Mouse (Mus musculus) activated CD4-positive, CD25-positive, alpha-beta regulatory T cell (primary cell): ENCODE measurements around the gene Eva1a. TPM values are rescaled to one million over a fixed set of nuclear protein-coding genes. Genes with fewer than 3 reads are reported as not detected.

Experiments used
- polyA plus RNA-seq, 2 experiments: library from polyadenylated mRNA; unstranded; fragments of 100-300 nt; shearing (Covaris generic); gene quantifications; one replicate each; pipeline ENCODE4 v1.2.1; 2017

Gene Eva1a
- not detected for polyA plus RNA-seq

DNA sequence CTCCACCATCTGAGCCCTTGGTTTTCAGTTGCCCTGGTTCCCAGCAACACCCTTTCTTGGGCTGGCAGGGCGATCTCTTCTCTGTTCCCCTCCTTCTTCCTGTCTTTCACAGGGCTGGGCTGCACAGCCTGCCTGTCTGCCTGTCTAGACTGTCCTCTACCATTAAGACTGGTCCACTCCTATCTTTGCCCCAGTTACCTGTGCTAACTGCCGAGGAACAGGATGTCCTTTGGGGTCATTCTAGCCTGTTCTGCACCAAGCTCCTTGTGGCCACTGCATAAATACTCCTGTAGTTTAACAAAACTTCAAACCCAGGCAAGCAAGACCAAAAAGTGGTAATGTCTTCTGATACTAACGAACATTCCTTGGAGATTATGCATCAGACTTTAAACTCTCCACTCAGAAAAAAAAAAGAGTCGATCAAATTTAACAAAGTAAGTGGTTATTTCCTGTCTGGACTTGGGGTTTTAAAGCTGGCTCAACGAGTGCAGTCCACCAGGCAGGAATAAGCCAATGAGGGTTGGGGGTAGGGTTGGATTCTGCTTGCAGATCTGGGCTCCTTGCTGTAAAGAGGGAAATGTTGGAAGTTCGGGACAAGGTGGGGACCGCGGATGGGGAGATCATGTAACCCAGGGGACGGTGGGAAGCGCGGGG lies at the start of gene Eva1a:
Eva1a (plus strand) TSS at position 210 of the 654 bp plus-strand sequence.

Other genes starting within 250 kb of the Eva1a start
- gene Gcfc2, start 117.4 kb upstream of the Eva1a start, polyA plus RNA-seq = 10 to 100 TPM; 13.7 to 21.0 TPM
- gene Mrpl19, start 75.1 kb upstream of the Eva1a start, polyA plus RNA-seq = 10 to 100 TPM; 55.1 to 70.5 TPM